Mouse (Mus musculus) adrenal gland, adult 8-10 months (tissue): Measurements from ENCODE around the gene Pex26. TPM values are rescaled to one million over a fixed set of nuclear protein-coding genes. Genes with fewer than 3 reads are reported as not detected.

ENCODE experiments used
- DNase-seq: peaks from one replicate; pipeline ENCODE4 v3.0.0; 2022
- total RNA-seq, 4 experiments: library from RNA; stranded (reverse); gene quantifications; 2 replicates each; pipeline ENCODE4 v1.2.4; 2022

The Pex26 gene
- total RNA-seq, 4 experiments from 2014 or later = 12.8 to 16.4 (median 14.8) TPM

- peak; percentile 61 for DNase-seq
Measured at GRCm38 (mm10) chr6:121210149-121210925, 26.9 kb downstream of the Pex26 start, which contains the start of gene Tuba8. TSS of gene Tuba8 (plus strand) at chr6:121210696.

- no peak for DNase-seq
Measured at GRCm38 (mm10) chr6:121210926-121211289, 27.4 kb downstream of the Pex26 start.

DNA sequence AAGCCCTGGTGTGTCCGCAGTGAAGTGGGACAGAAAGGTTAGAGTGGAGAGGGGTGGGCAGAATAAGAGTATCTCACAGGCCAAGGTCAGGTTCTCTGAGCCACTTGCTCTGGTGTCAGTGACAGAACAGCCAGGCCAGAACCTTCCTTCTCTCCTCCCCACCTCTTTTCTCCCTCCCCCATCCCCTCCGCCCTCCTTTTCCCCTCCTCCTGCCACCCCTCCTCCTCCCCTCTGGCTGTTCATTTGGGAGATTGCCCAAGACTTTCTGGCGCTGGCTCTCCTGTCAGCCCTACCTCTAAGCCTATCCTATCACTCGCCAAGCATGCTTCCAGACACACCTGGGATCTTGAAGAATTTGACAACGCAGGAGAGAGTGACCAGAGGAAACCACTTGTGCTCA is 28.3 kb downstream of the Pex26 start:
- no peak for DNase-seq

DNA sequence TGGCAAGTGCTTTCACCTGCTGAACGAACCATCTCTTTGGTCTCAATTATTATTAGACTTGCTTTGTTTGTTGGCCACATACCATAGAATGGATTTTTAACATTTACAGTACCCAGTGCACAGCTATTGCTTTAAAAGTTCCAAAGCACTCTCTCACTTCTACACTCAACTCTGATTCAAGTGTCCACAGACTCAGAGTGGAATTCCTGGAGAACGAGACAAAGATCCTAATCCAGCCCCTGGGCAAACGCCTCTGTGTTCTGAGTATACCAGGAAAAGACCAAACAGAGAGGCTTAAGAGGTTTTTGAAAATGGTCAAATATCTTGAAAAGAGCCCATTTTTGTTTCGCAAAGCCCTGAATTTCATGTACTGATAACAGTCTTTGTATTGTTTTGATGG is 29.5 kb downstream of the Pex26 start:
- DNase-seq = no peak

DNA sequence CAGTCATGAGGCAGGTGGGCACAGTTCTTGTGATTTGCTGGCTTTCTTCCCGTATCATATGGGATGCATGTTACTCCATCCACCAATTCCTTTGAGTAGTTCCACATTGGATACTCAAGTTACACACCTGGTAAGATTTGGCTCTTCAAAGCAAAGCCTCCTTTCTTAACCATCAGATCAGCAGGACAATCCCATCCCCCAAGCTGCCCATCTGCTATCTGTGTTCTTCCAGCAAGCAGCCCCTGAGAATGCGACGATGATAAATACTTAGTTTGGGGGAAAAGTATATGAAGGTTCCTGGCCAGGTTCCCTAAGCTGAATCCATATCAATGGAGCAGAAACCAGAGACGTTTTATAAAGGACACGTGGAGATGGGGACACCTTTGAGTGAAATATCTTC is 30.8 kb downstream of the Pex26 start:
- no peak for DNase-seq

DNA sequence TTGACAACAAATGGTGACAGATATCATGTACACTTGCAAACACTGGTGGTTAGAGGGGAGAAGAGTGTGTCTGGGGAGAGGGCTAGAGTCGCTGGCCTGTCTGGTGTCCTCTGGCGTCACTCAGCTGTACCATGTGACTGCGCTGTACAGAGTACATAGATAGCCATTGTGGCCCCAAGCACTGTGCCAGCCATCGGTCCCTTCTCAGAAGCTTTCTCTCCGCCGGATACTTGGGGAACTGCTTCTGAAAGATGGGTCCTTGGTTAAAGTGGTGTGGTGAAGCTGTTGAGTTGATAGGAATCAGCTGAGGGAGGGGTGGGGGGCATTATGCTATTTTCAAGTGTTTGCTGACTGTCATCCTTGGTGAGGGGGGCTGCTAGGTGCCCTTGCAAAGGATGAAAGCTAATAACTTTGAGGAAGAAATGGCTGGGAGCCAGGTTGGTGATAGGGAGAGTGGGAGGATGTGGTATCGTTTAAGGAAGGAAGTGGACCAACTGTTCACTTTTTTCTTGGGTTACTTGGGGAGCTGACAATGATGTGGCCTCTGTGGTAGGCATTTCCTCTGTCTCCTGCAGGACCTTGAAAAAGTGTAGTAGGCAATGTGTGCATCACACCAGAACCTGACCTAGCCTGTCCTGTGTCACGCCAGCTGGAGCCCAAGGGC is 31.3 kb downstream of the Pex26 start:
- DNase-seq = no peak

DNA sequence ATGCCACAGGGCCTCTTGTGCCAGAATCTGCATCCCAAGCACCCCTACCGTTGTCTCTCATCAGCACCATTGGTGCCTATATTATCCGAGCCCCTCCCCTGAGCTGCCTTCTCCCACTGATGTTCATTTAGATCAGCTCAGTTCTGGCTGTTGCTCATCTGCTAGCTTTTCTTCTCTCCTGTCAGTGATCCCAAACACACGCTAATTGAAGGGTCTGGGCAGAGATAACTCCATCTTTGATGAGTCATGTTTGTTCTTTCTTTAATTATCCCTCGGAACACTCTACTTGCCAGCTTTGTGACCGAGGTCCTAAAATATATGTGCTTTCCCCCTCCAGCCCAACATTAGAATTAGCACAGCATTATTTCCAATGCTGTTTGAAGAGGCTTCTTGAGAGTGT is 31.9 kb downstream of the Pex26 start:
- DNase-seq = no peak

- no peak for DNase-seq
Measured at GRCm38 (mm10) chr6:121215896-121216295, 32.4 kb downstream of the Pex26 start.

DNA sequence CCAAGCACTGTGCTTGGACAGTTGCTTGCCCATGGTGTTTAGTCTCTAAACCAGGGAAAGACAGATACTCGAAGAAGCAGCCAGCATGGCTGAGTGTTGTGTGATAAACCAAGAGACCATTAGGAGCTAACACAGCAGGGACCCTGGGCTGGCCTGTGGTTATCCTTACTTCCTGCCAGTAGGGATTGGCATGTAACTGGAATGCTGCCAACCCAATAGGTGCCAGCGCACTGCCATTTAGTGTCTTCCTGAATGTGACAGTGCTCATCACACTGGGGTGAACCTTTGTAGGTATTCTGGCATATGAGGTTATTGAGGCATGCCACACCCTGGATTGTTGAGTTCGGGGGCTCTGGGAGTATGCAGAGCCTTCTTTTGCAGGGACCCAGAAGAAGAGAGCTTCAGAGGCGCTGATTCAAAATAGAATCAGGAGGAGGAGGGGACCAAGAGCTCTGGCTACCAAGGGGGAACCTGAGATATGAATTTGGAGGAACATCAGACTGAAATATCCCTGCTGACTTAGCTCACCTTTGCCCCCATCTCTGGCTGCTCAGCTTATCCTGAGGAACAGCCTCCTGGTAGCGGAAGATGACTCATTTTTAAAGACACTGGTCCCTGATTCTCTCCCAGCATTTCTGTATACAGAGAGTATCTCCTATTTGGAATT is 33.3 kb downstream of the Pex26 start:
- DNase-seq = no peak

GRCm38 (mm10) chr6:121218002-121218401 is 34.5 kb downstream of the Pex26 start:
- no peak for DNase-seq

DNA sequence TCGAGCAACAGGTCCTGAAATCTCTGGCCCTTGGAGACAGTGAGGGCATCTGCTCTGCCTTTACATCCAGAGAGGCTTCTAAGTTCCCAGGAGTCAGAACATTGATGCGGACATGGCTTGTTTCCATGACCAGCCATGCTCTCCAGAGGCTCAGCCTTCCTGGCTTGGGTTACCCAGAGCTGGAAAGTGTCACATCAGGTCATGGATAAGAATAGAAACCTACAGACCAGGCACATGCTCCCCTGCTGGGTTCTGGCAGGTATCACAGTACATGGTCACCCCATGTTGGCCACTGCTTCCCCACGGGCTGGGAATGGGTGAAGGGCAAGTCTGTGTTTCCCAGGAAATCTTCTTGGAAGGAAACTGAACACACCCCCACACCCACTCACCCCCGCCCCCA is 35.9 kb downstream of the Pex26 start:
- DNase-seq = no peak

- no peak for DNase-seq
Measured at GRCm38 (mm10) chr6:121220181-121220580, 36.7 kb downstream of the Pex26 start.

DNA sequence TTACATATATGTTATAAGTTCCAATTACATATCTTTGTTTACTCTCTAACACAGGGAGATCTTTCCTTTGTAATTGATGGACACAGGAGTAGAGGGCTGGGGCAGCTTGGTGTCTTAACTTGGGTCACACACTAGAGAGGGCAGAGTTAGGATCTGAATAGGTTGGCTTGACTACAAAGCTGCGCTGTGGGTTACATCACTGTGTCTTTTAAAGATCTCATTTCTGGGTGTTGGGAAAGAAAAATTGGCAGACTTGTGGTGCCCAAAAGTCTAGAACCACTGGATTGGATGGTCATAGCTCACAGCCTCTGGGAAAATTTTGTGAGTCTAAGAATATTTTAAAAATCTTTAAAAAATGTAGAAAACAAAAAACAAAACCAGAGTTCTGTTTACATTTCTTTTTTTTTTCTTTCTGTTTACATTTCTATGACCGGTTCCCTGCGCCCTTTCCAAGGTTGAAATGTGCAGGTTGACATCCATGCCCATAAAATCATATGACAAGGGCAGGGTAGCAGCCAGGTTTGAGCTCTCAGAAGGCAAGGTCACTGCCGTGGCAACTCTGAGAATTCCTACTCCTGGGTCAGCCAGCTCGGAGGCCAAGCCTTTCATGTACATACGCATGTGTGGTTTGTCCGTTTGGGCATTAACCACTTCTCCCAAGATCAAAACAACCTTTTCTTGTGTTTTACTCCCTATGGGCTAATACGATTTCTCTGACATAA is 38.6 kb downstream of the Pex26 start:
- no peak for DNase-seq

DNA sequence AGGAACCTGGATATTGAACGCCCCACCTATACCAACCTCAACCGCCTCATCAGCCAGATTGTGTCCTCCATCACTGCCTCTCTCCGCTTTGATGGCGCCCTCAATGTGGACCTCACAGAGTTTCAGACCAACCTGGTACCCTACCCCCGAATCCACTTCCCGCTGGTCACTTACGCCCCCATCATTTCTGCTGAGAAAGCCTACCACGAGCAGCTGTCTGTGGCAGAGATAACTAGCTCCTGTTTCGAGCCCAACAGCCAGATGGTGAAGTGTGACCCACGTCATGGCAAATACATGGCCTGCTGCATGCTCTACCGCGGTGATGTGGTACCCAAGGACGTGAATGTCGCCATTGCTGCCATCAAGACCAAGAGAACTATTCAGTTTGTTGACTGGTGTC is 39.5 kb downstream of the Pex26 start:
- no peak for DNase-seq

- no peak for DNase-seq
Measured at GRCm38 (mm10) chr6:121224067-121224466, 40.6 kb downstream of the Pex26 start.

DNA sequence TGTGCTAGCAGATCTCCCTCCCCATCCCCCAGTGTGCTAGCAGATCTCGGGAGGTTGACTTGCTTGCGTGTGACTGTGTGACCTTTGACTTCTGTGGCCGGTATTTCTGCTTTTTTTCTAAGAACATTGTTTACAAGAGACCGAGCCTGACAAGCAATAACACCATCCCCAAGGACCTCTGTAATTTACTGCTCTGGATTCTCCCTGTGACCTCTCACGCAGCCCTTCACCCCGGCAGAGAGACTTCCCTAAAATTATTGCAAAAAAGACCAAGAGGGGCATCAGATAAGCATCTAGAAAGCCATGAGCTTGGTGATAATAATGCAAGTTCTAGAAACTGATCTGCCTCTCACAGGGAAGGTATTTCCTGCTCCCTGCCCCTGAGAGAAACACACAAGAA is 41.5 kb downstream of the Pex26 start:
- DNase-seq = no peak

DNA sequence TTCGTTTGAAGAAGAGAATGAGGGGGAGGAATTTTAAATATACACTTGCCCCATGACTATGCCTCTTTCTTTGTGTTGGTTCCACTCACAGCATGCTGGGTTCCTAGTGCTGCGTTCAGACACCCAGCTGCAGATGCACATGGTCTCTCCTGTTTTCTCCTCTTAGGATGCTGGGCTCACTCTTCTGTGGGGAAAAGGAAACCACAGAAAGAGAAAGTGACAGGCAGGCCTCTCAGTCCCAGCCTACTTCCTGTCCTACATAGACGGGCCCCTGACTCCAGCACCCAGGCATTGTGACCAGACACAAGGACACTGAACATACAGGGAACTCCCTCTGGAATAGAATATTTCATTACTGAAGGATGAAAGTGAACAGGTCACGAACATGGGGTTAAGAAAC is 42.6 kb downstream of the Pex26 start:
- DNase-seq = no peak

DNA sequence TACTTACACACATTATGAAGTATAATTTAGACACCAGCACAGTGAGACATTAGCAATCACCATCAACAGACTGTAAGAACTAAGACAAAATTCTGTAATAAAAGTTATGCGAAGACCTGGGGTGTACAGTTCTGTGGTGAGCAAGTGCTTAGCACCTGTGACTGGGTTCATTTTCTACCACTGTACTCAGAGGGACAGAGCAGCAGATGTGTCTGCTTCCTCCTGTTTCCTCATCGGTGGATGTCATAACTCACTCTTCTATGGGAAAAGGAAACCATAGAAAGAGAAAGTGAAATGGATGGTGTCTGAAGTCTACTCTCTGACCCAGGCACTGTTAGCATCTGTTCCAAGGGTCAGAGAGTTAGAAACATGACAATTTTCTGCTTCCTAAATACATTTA is 43.3 kb downstream of the Pex26 start:
- DNase-seq = no peak

DNA sequence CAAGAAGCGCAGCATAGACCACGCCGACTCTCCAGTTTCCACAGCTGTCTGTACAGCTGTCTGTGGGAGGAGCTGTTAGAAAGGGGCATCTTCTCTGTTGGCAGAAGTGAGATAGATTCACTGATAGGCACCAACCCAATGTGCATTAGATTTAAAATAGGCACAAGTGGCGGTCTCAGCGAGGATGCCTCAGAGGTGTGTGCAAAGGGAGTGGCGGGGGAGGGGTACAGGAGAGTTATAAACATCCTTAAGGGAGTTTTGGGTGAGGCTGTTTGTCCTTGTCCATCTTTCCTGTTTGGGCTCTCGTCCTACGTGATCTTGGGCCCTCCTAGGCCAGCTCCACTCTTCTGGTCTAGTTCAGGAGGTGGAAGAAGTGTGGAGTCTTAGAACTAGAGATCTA is 45.0 kb downstream of the Pex26 start:
- DNase-seq = no peak

DNA sequence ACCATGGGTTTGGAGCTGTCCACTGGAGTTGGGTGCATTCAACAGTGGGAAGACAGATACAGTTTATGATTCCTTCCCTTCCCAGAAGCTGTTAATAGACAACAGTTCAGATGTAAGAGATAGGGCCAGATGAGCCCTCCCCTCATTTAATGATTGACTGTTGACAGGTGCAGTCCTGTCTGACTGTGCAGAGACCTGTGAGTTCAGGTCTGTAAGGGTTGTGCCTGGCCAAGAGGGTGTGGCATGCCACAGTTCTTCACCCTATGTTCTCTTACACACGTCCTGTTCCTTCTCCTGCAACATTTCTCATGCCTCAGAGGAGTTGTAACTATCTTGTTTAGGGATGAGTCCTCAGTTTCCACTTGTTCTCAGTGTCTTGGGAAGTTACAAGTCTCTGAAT is 49.2 kb downstream of the Pex26 start:
- no peak for DNase-seq

DNA sequence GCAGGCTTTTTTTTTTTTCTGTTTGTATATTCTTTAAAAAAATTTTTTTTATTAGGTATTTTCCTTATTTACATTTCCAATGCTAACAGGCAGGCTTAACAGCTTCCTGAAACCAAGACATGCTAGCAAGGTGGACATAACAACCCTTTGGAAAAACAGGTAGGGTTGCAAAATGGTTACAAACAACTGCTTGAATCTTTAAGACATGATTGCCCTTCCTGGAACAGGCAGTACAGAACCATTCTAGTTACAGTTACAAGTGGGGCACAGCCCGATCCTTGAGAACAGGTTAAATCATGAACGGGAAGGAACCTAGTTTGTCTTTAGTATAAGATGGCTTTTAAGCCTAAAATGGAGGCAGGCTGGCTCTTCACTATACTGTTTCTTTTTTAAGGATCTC is 52.9 kb downstream of the Pex26 start:
- DNase-seq = no peak

GRCm38 (mm10) chr6:121238209-121238608 is 54.7 kb downstream of the Pex26 start:
- DNase-seq = no peak

- no peak for DNase-seq
Measured at GRCm38 (mm10) chr6:121241780-121242179, 58.3 kb downstream of the Pex26 start.
